Mouse (Mus musculus) subcutaneous adipose tissue, adult 2 months (tissue): Measurements from ENCODE around the gene Nfkbil1. TPM values are rescaled to one million over a fixed set of nuclear protein-coding genes. Genes with fewer than 3 reads are reported as not detected.

Experiments used
- polyA plus RNA-seq: library from polyadenylated mRNA; depleted of rRNA; stranded (reverse); fragments of >200 nt; gene quantifications from 2 replicates; pipeline ENCODE4 v1.2.3, GENCODE M21; 2012; ENCODE audit warnings: low replicate concordance; rRNA removed

The Nfkbil1 gene
- 14.3 and 18.2 TPM in 2 replicates for polyA plus RNA-seq

GRCm38 (mm10) chr17:35235614-35236389 is at the start of gene Nfkbil1:
Gene Nfkbil1, minus strand, starts transcription at chr17:35235792.

GRCm38 (mm10) chr17:35262664-35263522 is 27.3 kb upstream of the Nfkbil1 start, which contains the start of gene H2-D1:
Gene H2-D1, plus strand, starts transcription at chr17:35262730.

GRCm38 (mm10) chr17:35241305-35242014 is 5.9 kb upstream of the Nfkbil1 start, which contains the start of gene Ddx39b:
Gene Ddx39b, plus strand, starts transcription at chr17:35241746.

GRCm38 (mm10) chr17:35233114-35233980 is 2.2 kb downstream of the Nfkbil1 start, which contains the start of gene Atp6v1g2:
Gene Atp6v1g2, plus strand, starts transcription at chr17:35233660.

GRCm38 (mm10) chr17:35220156-35220952 is 15.2 kb downstream of the Nfkbil1 start, which contains the start of gene Gm16181:
Gene Gm16181, plus strand, starts transcription at chr17:35220834.

GRCm38 (mm10) chr17:35204494-35205379 is 30.9 kb downstream of the Nfkbil1 start, which contains the start of gene Lta:
Gene Lta, minus strand, starts transcription at chr17:35205351.

GRCm38 (mm10) chr17:35201787-35202186 is 33.8 kb downstream of the Nfkbil1 start, which contains the start of gene Tnf:
Gene Tnf, minus strand, starts transcription at chr17:35202007.

GRCm38 (mm10) chr17:35193881-35194843 is 41.4 kb downstream of the Nfkbil1 start, which contains the start of gene Ltb:
Gene Ltb, plus strand, starts transcription at chr17:35194439.

GRCm38 (mm10) chr17:35187959-35188610 is 47.5 kb downstream of the Nfkbil1 start, which contains the start of gene Lst1:
Gene Lst1, minus strand, starts transcription at chr17:35188439.

GRCm38 (mm10) chr17:35175968-35176367 is 59.6 kb downstream of the Nfkbil1 start, which contains the start of gene Aif1:
Gene Aif1, minus strand, starts transcription at chr17:35176068.

Other genes with a start within 250 kb of the Nfkbil1 start
- gene Vars, start 234.8 kb downstream of the Nfkbil1 start, polyA plus RNA-seq: 61.9 and 207 TPM in 2 replicates
- 0.39 and 0.62 TPM in 2 replicates for gene Vwa7, start 219.2 kb downstream of the Nfkbil1 start, polyA plus RNA-seq
- gene Sapcd1, start 207.8 kb downstream of the Nfkbil1 start, polyA plus RNA-seq: 0.54 and 1.7 TPM in 2 replicates
- gene Msh5, start 189.0 kb downstream of the Nfkbil1 start, polyA plus RNA-seq: 1.8 TPM in 2 replicates
- 87.4 and 180 TPM in 2 replicates for gene Clic1, start 185.8 kb downstream of the Nfkbil1 start, polyA plus RNA-seq
- gene Ddah2, start 176.8 kb downstream of the Nfkbil1 start, polyA plus RNA-seq: 59.2 and 121 TPM in 2 replicates
- 0.17 TPM in 1 of 2 replicates, not detected in the other for gene Ly6g6c, start 170.4 kb downstream of the Nfkbil1 start, polyA plus RNA-seq
- gene Mpig6b, start 169.6 kb downstream of the Nfkbil1 start, polyA plus RNA-seq: 0.09 and 0.21 TPM in 2 replicates
- 0.24 and 4.5 TPM in 2 replicates for gene Ly6g6e, start 158.9 kb downstream of the Nfkbil1 start, polyA plus RNA-seq
- 2.3 and 5.4 TPM in 2 replicates for gene Ly6g6d, start 157.7 kb downstream of the Nfkbil1 start, polyA plus RNA-seq
- not detected in 2 replicates for gene Ly6g6f, start 150.2 kb downstream of the Nfkbil1 start, polyA plus RNA-seq
- gene Abhd16a, start 146.5 kb downstream of the Nfkbil1 start, polyA plus RNA-seq: 206 and 214 TPM in 2 replicates
- gene Ly6g5c, start 127.5 kb downstream of the Nfkbil1 start, polyA plus RNA-seq: 3.1 TPM in 1 of 2 replicates, not detected in the other
- gene Ly6g5b, start 120.4 kb downstream of the Nfkbil1 start, polyA plus RNA-seq: 1.9 and 3.2 TPM in 2 replicates
- 12.3 and 16.6 TPM in 2 replicates for gene Gpank1, start 114.3 kb downstream of the Nfkbil1 start, polyA plus RNA-seq
- 304 and 310 TPM in 2 replicates for gene Csnk2b, start 113.7 kb downstream of the Nfkbil1 start, polyA plus RNA-seq
- 6.4 and 11.3 TPM in 2 replicates for gene D17H6S53E, start 109.4 kb downstream of the Nfkbil1 start, polyA plus RNA-seq
- 0.17 TPM in 1 of 2 replicates, not detected in the other for gene Apom, start 103.7 kb downstream of the Nfkbil1 start, polyA plus RNA-seq
- gene Bag6, start 100.6 kb downstream of the Nfkbil1 start, polyA plus RNA-seq: 178 and 246 TPM in 2 replicates
- 249 and 404 TPM in 2 replicates for gene Prrc2a, start 70.9 kb downstream of the Nfkbil1 start, polyA plus RNA-seq
- 1.9 and 5.2 TPM in 2 replicates for gene Aif1, start 59.7 kb downstream of the Nfkbil1 start, polyA plus RNA-seq
- 23.5 and 60.6 TPM in 2 replicates for gene Lst1, start 47.4 kb downstream of the Nfkbil1 start, polyA plus RNA-seq
- 4.2 and 11.0 TPM in 2 replicates for gene Ltb, start 41.4 kb downstream of the Nfkbil1 start, polyA plus RNA-seq
- 2.2 and 3.1 TPM in 2 replicates for gene Tnf, start 33.8 kb downstream of the Nfkbil1 start, polyA plus RNA-seq
- gene Lta, start 30.4 kb downstream of the Nfkbil1 start, polyA plus RNA-seq: 0.16 and 0.69 TPM in 2 replicates
- 0.64 and 4.9 TPM in 2 replicates for gene Gm16181, start 15.0 kb downstream of the Nfkbil1 start, polyA plus RNA-seq
- gene Atp6v1g2, start 2.1 kb downstream of the Nfkbil1 start, polyA plus RNA-seq: 7.5 and 9.8 TPM in 2 replicates
- 285 and 496 TPM in 2 replicates for gene Ddx39b, start 6.0 kb upstream of the Nfkbil1 start, polyA plus RNA-seq
- 1,137 and 2,644 TPM in 2 replicates for gene H2-D1, start 26.9 kb upstream of the Nfkbil1 start, polyA plus RNA-seq
- gene H2-Q1, start 84.6 kb upstream of the Nfkbil1 start, polyA plus RNA-seq: not detected in 2 replicates
- 2.4 TPM in 1 of 2 replicates, not detected in the other for gene H2-Q2, start 106.5 kb upstream of the Nfkbil1 start, polyA plus RNA-seq
- 120 and 169 TPM in 2 replicates for gene H2-Q4, start 143.8 kb upstream of the Nfkbil1 start, polyA plus RNA-seq
- 60.7 and 141 TPM in 2 replicates for gene H2-Q6, start 189.1 kb upstream of the Nfkbil1 start, polyA plus RNA-seq
- gene H2-Q7, start 203.4 kb upstream of the Nfkbil1 start, polyA plus RNA-seq: 158 and 289 TPM in 2 replicates
- gene H2-Q10, start 234.3 kb upstream of the Nfkbil1 start, polyA plus RNA-seq: 49.0 and 72.7 TPM in 2 replicates